In the genomic region with DNA sequence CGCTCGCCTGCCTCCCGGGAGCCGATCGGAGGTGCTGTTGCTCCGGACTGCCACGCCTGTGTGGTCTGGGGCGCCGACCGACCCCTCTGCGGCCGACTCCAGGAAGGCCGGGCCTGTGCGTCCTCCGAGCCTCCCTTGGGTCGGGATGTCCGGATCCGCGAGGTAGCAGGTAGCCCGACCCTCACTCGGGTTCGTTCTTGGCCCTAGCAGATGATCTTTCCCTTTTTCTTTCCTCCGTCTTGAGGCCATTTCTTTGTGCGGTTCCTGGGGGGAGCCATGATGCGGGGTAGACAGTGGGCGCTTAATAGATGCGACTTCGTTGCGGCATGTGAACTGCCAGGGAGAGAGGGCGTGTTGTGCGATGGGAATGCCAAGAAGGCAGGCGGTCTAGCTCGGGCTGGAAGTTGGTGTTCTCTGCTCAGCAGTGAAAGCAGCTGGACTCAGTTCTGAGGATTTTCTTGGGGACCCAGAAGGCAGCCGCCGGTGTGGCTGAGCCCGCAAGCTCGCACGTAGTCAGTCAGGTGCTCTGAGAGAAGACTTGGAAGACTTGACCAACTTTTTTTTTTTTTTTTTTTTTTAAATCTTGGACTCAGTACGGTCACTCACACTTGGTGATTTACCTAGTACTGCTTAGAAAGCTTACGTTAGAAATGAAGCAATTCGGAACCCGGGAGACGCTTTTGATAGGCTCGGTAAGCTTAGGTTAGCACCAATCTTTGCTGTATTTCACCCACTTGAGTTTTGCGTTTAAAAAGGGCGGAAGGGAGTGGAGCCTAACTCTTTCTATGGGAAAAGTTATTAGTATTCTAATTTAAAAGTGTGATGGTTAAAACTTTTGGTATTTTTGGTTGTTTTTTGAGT, we compare ENCODE assay signal across 8 mouse cellular contexts. TPM values are rescaled to one million over a fixed set of nuclear protein-coding genes. Genes with fewer than 3 reads are reported as not detected.
DNase-seq lines count a peak whose midpoint lies in the region; ATAC-seq and TF ChIP-seq lines count a peak whose summit lies in the region.

No protein-coding gene starts in this region.

- H3K27me3 ChIP-seq in heart, embryonic 13.5 days (replicated peaks): no peaks in the 10 kb centered on the region
- H3K27me3 ChIP-seq in lung, embryonic 14.5 days (ENCODE audit: insufficient read depth, low read length): no peaks in the 10 kb centered on the region

- peaks cover 13% of the 10 kb centered on the region for H3K4me1 ChIP-seq in heart, embryonic 13.5 days
- no peaks in the 10 kb centered on the region for H3K4me1 ChIP-seq in lung, embryonic 14.5 days (ENCODE audit: insufficient read depth)
- H3K4me1 ChIP-seq in olfactory bulb, adult 2 months (ENCODE audit: control insufficient read depth, insufficient read depth, low read length): no peaks in the 10 kb centered on the region

- peak; percentile 16 for ATAC-seq in cerebellum, adult (ENCODE audit: insufficient number of reproducible peaks, low FRiP score, low TSS enrichment)
- no peak for ATAC-seq in heart, embryonic 13.5 days (ENCODE audit: extremely low read depth, insufficient number of reproducible peaks, low FRiP score, low TSS enrichment)
- peak; percentile 36 for ATAC-seq in lung, embryonic 14.5 days (ENCODE audit: insufficient read depth)

- WGBS in heart, embryonic 13.5 days: 1% methylated on average over 46 of the region's 46 CpGs
- WGBS in lung, embryonic 14.5 days: 1% methylated on average over 46 of the region's 46 CpGs
- WGBS in olfactory bulb, adult 2 months: under 1% methylated on average over 46 of the region's 46 CpGs

- no peak for TF ChIP-seq CTCF in lung, embryonic 14.5 days (IDR thresholded peaks at IDR 0.05; ENCODE audit: low read depth)
- TF ChIP-seq CTCF in olfactory bulb, adult 2 months (IDR thresholded peaks at IDR 0.05; ENCODE audit: insufficient read depth, low read depth, low read length): no peak

- no peak for TF ChIP-seq POLR2A in olfactory bulb, adult 2 months (IDR thresholded peaks at IDR 0.05; ENCODE audit: insufficient read depth, low read depth, low read length)

- no peaks in the 10 kb centered on the region for H3K36me3 ChIP-seq in heart, embryonic 13.5 days
- no peaks in the 10 kb centered on the region for H3K36me3 ChIP-seq in lung, embryonic 14.5 days (ENCODE audit: insufficient read depth)

- H3K27ac ChIP-seq in heart, embryonic 13.5 days (replicated peaks): peak overlapping the region; percentile 90
- H3K27ac ChIP-seq in lung, embryonic 14.5 days (ENCODE audit: low read depth): peak overlapping the region; percentile 89
- peak overlapping the region; percentile 74 for H3K27ac ChIP-seq in olfactory bulb, adult 2 months (ENCODE audit: insufficient read depth, low read depth, low read length)

- H3K4me2 ChIP-seq in heart, embryonic 13.5 days: peak overlapping the region; percentile 85
- peak overlapping the region; percentile 69 for H3K4me2 ChIP-seq in lung, embryonic 14.5 days

- peak overlapping the region; percentile 94 for H3K4me3 ChIP-seq in heart, embryonic 13.5 days
- peak overlapping the region; percentile 83 for H3K4me3 ChIP-seq in lung, embryonic 14.5 days (ENCODE audit: low read depth, low read length)
- peak overlapping the region; percentile 81 for H3K4me3 ChIP-seq in olfactory bulb, adult 2 months (ENCODE audit: insufficient read depth, low read depth, low read length)

- DNase-seq in cerebellum, adult 9-11 months: no peak
- DNase-seq in ES-CJ7 (ENCODE audit: low read depth, low spot score): peak; percentile 56
- DNase-seq in embryo, embryonic 11 days: peak; percentile 30
- DNase-seq in layer of hippocampus, adult 11-12 months (ENCODE audit: low spot score): peak; percentile 54
- DNase-seq in lung, embryonic 14.5 days: peak; percentile 61

- H3K9me3 ChIP-seq in heart, embryonic 13.5 days: no peaks in the 10 kb centered on the region
- no peaks in the 10 kb centered on the region for H3K9me3 ChIP-seq in lung, embryonic 14.5 days (ENCODE audit: low read depth, low read length)

- peak overlapping the region; percentile 96 for H3K9ac ChIP-seq in heart, embryonic 13.5 days
- H3K9ac ChIP-seq in lung, embryonic 14.5 days: peak overlapping the region; percentile 83

RNA-seq across cellular contexts. Expression of a gene that starts 10.2 kb away (rescaled TPM):
- polyA plus RNA-seq in heart, embryonic 13.5 days (2015; fragmentation: Nextera tagmentation; extraction: Ambion mirVana): 9.9 and 10.1 TPM in 2 replicates
- polyA plus RNA-seq in lung, embryonic 14.5 days (2014; fragmentation: Nextera tagmentation; extraction: Ambion mirVana): 12.1 and 13.2 TPM in 2 replicates
- polyA plus RNA-seq in olfactory bulb, adult 2 months (2012; ENCODE audit: insufficient read depth, insufficient read length, low replicate concordance, missing spikeins): not detected in 2 replicates
